Mouse (Mus musculus): ENCODE measurements around the gene Gm20422. TPM values are rescaled to one million over a fixed set of nuclear protein-coding genes. Genes with fewer than 3 reads are reported as not detected.

The Gm20422 gene
- polyA plus RNA-seq (2015; fragmentation: Nextera tagmentation; extraction: Ambion mirVana): 0.35 and 0.97 TPM in 2 replicates

DNA sequence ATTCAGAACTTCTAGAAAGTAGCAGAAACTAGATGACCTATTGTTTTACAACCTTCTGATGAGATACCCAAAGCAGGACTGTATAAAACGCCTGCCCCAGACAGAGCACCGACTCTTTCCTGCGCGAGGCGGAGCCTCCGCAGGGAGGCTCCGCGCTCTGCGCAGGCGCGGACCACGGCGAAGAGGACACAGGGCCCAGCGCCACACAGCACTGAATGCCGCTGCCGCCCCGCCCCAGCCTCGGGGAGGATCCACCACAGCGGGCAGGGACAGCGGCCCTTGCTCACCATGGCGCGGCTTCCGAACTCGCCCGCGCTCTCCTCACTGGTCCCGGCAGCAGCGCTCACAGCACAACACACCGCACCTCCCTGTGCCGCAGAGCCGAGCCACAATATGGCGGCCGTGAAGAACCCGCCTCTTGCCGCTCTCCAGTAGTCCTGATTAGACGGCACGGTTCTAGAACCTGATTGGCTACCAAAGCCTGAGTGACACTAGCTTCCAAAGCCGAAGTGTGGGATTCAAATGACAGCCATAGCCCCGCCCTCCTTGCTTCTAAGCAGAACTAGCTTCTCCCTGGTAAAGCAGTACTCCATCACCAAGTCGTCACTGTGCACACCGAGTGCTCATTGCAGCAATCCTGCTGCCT, at the start of gene Gm20422:
Gene Gm20422 (minus strand): TSS at position 384 of the 646 bp plus-strand sequence.
- Histone ChIP-seq H3K36me3 (ENCODE audit: control insufficient read depth, insufficient read depth) (no peaks in the 10 kb centered on the region), H3K4me3 (replicated peaks; ENCODE audit: low read length) (peak within 1 kb of the TSS; percentile 63), H3K4me1 (replicated peaks; ENCODE audit: control insufficient read depth, insufficient read depth, low read length) (peaks cover 24% of the 10 kb centered on the region), H3K4me2 (ENCODE audit: low read length) (peak within 1 kb of the TSS; percentile 80), H3K27ac (ENCODE audit: low read length) (peak within 1 kb of the TSS; percentile 98), H3K9me3 (ENCODE audit: control insufficient read depth, low read length) (no peaks in the 10 kb centered on the region), H3K27me3 (replicated peaks; ENCODE audit: control insufficient read depth, insufficient read depth, low read length) (no peaks in the 10 kb centered on the region), H3K9ac (replicated peaks; ENCODE audit: low read depth, low read length) (peak within 1 kb of the TSS; percentile 90)
- WGBS: under 1% methylated on average over 41 of the region's 41 CpGs
- peak; percentile 99 for ATAC-seq

- WGBS: under 1% methylated on average over 30 of the region's 35 CpGs
- Histone ChIP-seq H3K4me1 (replicated peaks; ENCODE audit: control insufficient read depth, insufficient read depth, low read length) (peaks cover 35% of the 10 kb centered on the region), H3K9ac (replicated peaks; ENCODE audit: low read depth, low read length) (peak within 1 kb of the TSS; percentile 66), H3K9me3 (ENCODE audit: control insufficient read depth, low read length) (no peaks in the 10 kb centered on the region), H3K4me3 (replicated peaks; ENCODE audit: low read length) (peak within 1 kb of the TSS; percentile 70), H3K27me3 (replicated peaks; ENCODE audit: control insufficient read depth, insufficient read depth, low read length) (no peaks in the 10 kb centered on the region), H3K36me3 (ENCODE audit: control insufficient read depth, insufficient read depth) (no peaks in the 10 kb centered on the region), H3K27ac (ENCODE audit: low read length) (peak within 1 kb of the TSS; percentile 63), H3K4me2 (ENCODE audit: low read length) (peak within 1 kb of the TSS; percentile 70)
- peak; percentile 65 for ATAC-seq
Measured at GRCm38 (mm10) chr8:69822386-69823191, 47.9 kb upstream of the Gm20422 start, which contains the start of gene Lpar2. Gene Lpar2, plus strand, starts transcription at chr8:69822429.

GRCm38 (mm10) chr8:69821971-69822385, 47.3 kb upstream of the Gm20422 start:
- Histone ChIP-seq H3K36me3 (ENCODE audit: control insufficient read depth, insufficient read depth) (peaks cover 2% of the 10 kb centered on the region; the same call in 1 of the 2 replicates), H3K9me3 (ENCODE audit: control insufficient read depth, low read length) (no peaks in the 10 kb centered on the region), H3K4me2 (ENCODE audit: low read length) (peak overlapping the region; percentile 70), H3K27me3 (replicated peaks; ENCODE audit: control insufficient read depth, insufficient read depth, low read length) (no peaks in the 10 kb centered on the region), H3K4me3 (replicated peaks; ENCODE audit: low read length) (peak overlapping the region; percentile 70), H3K4me1 (replicated peaks; ENCODE audit: control insufficient read depth, insufficient read depth, low read length) (peaks cover 35% of the 10 kb centered on the region), H3K27ac (ENCODE audit: low read length) (peak overlapping the region; percentile 63; the same call in 1 of the 2 replicates), H3K9ac (replicated peaks; ENCODE audit: low read depth, low read length) (peak overlapping the region; percentile 66)
- WGBS: under 1% methylated on average over 14 of the region's 22 CpGs
- peak; percentile 39 for ATAC-seq

GRCm38 (mm10) chr8:69820466-69820865, 45.8 kb upstream of the Gm20422 start:
- ATAC-seq: no peak
- no peaks in the 10 kb centered on the region for H3K9me3 ChIP-seq (ENCODE audit: control insufficient read depth, low read length)
- peaks cover 33% of the 10 kb centered on the region for H3K4me1 ChIP-seq (replicated peaks; ENCODE audit: control insufficient read depth, insufficient read depth, low read length)
- H3K9ac ChIP-seq (replicated peaks; ENCODE audit: low read depth, low read length): no peak overlapping the region
- H3K4me2 ChIP-seq (ENCODE audit: low read length): no peak overlapping the region
- peaks cover 5% of the 10 kb centered on the region for H3K36me3 ChIP-seq (ENCODE audit: control insufficient read depth, insufficient read depth)
- 86% methylated on average over 9 of the region's 9 CpGs for WGBS
- no peak overlapping the region for H3K27ac ChIP-seq (ENCODE audit: low read length)
- H3K4me3 ChIP-seq (replicated peaks; ENCODE audit: low read length): no peak overlapping the region
- H3K27me3 ChIP-seq (replicated peaks; ENCODE audit: control insufficient read depth, insufficient read depth, low read length): no peaks in the 10 kb centered on the region

DNA sequence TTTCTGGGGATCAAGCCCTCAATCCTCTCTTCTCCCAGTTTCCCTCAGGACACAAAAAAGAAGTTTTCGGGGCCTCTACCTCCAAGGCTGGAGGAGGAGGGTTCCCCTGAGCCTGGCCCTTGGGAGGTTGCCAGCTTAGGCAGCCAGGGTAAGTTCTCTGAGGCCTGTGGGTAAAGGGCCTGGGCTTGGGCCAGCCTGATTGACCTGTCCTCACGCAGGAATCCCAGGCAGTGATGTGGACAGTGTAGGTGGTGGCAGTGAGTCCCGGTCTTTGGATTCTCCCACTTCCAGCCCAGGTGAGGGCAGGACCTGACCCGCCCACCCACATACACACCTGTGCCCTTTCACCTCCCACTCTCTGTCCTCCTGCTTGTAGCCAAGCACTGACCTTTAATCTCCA, 40.7 kb upstream of the Gm20422 start:
- Histone ChIP-seq H3K9me3 (ENCODE audit: control insufficient read depth, low read length) (no peaks in the 10 kb centered on the region), H3K36me3 (ENCODE audit: control insufficient read depth, insufficient read depth) (peaks cover 20% of the 10 kb centered on the region), H3K4me1 (replicated peaks; ENCODE audit: control insufficient read depth, insufficient read depth, low read length) (no peaks in the 10 kb centered on the region), H3K27me3 (replicated peaks; ENCODE audit: control insufficient read depth, insufficient read depth, low read length) (no peaks in the 10 kb centered on the region), H3K4me2 (ENCODE audit: low read length) (no peak overlapping the region), H3K27ac (ENCODE audit: low read length) (no peak overlapping the region), H3K4me3 (replicated peaks; ENCODE audit: low read length) (no peak overlapping the region), H3K9ac (replicated peaks; ENCODE audit: low read depth, low read length) (no peak overlapping the region)
- 99% methylated on average over 4 of the region's 4 CpGs for WGBS
- ATAC-seq: no peak

DNA sequence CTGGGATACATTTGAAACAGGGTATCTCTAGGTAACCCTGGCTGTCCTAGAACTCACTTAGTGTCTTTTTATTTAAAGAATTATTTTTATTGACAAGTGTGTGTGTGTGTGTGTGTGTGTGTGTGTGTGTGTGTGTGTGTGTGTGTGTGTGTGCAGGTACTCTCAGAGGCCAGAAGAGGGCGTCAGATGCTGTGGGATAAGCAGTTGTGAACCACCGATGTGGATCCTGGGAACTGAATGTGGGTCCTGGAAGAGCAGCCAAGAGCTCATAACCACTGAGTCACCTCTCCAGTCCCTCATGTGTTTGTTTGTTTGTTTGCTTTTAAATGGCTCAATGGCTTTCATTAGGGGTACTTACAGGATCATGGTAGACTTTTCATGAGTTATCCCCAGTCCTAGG, 40.2 kb upstream of the Gm20422 start:
- Histone ChIP-seq H3K4me2 (ENCODE audit: low read length) (no peak overlapping the region), H3K4me1 (replicated peaks; ENCODE audit: control insufficient read depth, insufficient read depth, low read length) (peaks cover 2% of the 10 kb centered on the region), H3K4me3 (replicated peaks; ENCODE audit: low read length) (no peak overlapping the region), H3K9ac (replicated peaks; ENCODE audit: low read depth, low read length) (no peak overlapping the region), H3K9me3 (ENCODE audit: control insufficient read depth, low read length) (no peaks in the 10 kb centered on the region), H3K27me3 (replicated peaks; ENCODE audit: control insufficient read depth, insufficient read depth, low read length) (no peaks in the 10 kb centered on the region), H3K27ac (ENCODE audit: low read length) (no peak overlapping the region), H3K36me3 (ENCODE audit: control insufficient read depth, insufficient read depth) (peaks cover 20% of the 10 kb centered on the region)
- no peak for ATAC-seq
- 95% methylated on average over 2 of the region's 2 CpGs for WGBS

GRCm38 (mm10) chr8:69809820-69810219, 35.1 kb upstream of the Gm20422 start:
- no peak overlapping the region for H3K9ac ChIP-seq (replicated peaks; ENCODE audit: low read depth, low read length)
- H3K27me3 ChIP-seq (replicated peaks; ENCODE audit: control insufficient read depth, insufficient read depth, low read length): no peaks in the 10 kb centered on the region
- WGBS: 57% methylated on average over 3 of the region's 3 CpGs
- peaks cover 11% of the 10 kb centered on the region for H3K4me1 ChIP-seq (replicated peaks; ENCODE audit: control insufficient read depth, insufficient read depth, low read length)
- no peak overlapping the region for H3K27ac ChIP-seq (ENCODE audit: low read length)
- H3K4me3 ChIP-seq (replicated peaks; ENCODE audit: low read length): no peak overlapping the region; the same call in 1 of the 2 replicates
- no peak for ATAC-seq
- H3K9me3 ChIP-seq (ENCODE audit: control insufficient read depth, low read length): no peaks in the 10 kb centered on the region
- H3K36me3 ChIP-seq (ENCODE audit: control insufficient read depth, insufficient read depth): peaks cover 42% of the 10 kb centered on the region
- peak overlapping the region; percentile 78 for H3K4me2 ChIP-seq (ENCODE audit: low read length)

DNA sequence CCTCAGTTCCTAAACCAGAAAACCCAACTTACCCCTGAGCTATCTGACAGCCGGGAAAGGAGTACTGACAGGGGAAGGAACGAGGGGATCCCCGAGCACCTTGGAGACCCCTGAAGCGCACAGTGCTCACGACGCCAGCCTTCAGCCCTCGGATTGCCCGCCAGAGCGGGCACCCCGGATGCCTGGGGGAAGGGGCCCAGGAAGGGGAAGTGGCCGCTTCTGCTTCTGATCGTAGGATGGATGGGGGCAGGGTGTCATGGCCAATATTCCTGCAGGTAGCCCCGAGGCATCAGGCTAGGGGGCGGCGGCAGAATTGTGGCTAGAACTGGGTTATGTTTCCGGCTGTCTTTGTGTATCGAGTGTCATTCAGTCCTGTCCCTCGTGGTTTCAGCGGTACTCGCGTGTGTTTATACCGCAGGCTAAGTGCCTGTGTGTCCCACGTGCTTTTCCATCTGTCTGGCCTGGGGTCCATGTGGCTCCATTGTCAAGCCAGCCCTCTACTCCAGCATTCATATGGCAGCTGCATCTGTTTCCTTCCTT, 34.2 kb upstream of the Gm20422 start:
- peak overlapping the region; percentile 66 for H3K4me3 ChIP-seq (replicated peaks; ENCODE audit: low read length)
- ATAC-seq: peak; percentile 70
- peaks cover 11% of the 10 kb centered on the region for H3K4me1 ChIP-seq (replicated peaks; ENCODE audit: control insufficient read depth, insufficient read depth, low read length)
- no peaks in the 10 kb centered on the region for H3K9me3 ChIP-seq (ENCODE audit: control insufficient read depth, low read length)
- peaks cover 36% of the 10 kb centered on the region for H3K36me3 ChIP-seq (ENCODE audit: control insufficient read depth, insufficient read depth)
- peak overlapping the region; percentile 66 for H3K9ac ChIP-seq (replicated peaks; ENCODE audit: low read depth, low read length)
- H3K4me2 ChIP-seq (ENCODE audit: low read length): peak overlapping the region; percentile 78
- H3K27ac ChIP-seq (ENCODE audit: low read length): peak overlapping the region; percentile 49
- 2% methylated on average over 23 of the region's 23 CpGs for WGBS
- no peaks in the 10 kb centered on the region for H3K27me3 ChIP-seq (replicated peaks; ENCODE audit: control insufficient read depth, insufficient read depth, low read length)

Measured in forebrain, embryonic 16.5 days (tissue).